Mouse (Mus musculus) forebrain, embryonic 12.5 days (tissue): ENCODE results near the gene Zfp691. TPM values are rescaled to one million over a fixed set of nuclear protein-coding genes. Genes with fewer than 3 reads are reported as not detected.

Experiments used
- ATAC-seq: fragments of 200-750 bp; cut with Nextera tagmentation; 2 replicates; pipeline ENCODE4 v1.8.0; 2017; ENCODE audit warnings: moderate TSS enrichment; ENCODE audit not compliant: low FRiP score
- H3K27ac ChIP-seq: fragments of 300-500 bp; sonication (generic); 2 replicates; pipeline ENCODE4 v1.5.1; 2016; ENCODE audit warnings: mild to moderate bottlenecking
- H3K27me3 ChIP-seq: fragments of 300-500 bp; sonication (generic); 2 replicates; pipeline ENCODE4 v1.6.1; 2016; ENCODE audit warnings: mild to moderate bottlenecking
- H3K36me3 ChIP-seq: fragments of 300-500 bp; sonication (generic); replicated peaks from 2 replicates; pipeline ENCODE4 v1.6.1; 2016; ENCODE audit warnings: mild to moderate bottlenecking
- H3K4me1 ChIP-seq: fragments of 300-500 bp; sonication (generic); 2 replicates; pipeline ENCODE4 v1.6.1; 2016
- H3K4me2 ChIP-seq: fragments of 300-500 bp; sonication (generic); 2 replicates; pipeline ENCODE4 v1.6.1; 2016; ENCODE audit warnings: mild to moderate bottlenecking, moderate library complexity
- H3K4me3 ChIP-seq: fragments of 300-500 bp; sonication (generic); replicated peaks from 2 replicates; pipeline ENCODE4 v1.5.1; 2016; ENCODE audit warnings: mild to moderate bottlenecking
- H3K9ac ChIP-seq: fragments of 300-500 bp; sonication (generic); 2 replicates; pipeline ENCODE4 v1.6.1; 2016; ENCODE audit warnings: mild to moderate bottlenecking
- H3K9me3 ChIP-seq: fragments of 300-500 bp; sonication (generic); 2 replicates; pipeline ENCODE4 v1.6.1; 2016
- WGBS: fragments of 180-500 bp; shearing (Covaris S2); methylation state at CpG from one replicate; pipeline ENCODE4 v1.1.7; 2016; 5-methylcytosine and 5-hydroxymethylcytosine counted together
- polyA plus RNA-seq: library from polyadenylated mRNA; unstranded; fragments of >200 nt; fragmentation: Nextera tagmentation; extraction: Ambion mirVana; gene quantifications from 2 replicates; pipeline ENCODE4 v1.2.1, GENCODE M21; 2016

The Zfp691 gene
- polyA plus RNA-seq, 1 experiment from 2014 or later, result 7.8 TPM

DNA sequence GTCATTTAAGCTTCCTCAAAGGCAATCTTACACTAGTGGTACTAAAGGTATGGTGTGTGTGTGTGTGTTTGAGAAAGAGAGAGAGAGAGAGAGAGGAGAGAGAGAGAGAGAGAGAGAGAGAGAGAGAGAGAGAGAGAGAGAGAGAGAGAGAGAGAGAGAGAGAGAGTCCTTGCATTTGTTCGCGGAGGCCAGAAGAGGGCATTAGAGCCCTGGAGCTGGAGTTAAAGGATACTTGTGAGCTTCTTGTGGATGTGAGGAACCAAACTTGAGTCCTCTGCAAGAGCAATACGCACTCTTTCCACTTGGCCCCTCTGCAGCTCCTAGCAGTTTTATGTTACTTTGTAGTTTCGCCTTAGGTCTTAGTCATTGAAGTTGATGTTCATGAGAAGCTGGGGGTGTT is 11.0 kb downstream of the Zfp691 start:
- Histone ChIP-seq H3K27me3 (no peaks in the 10 kb centered on the region), H3K9me3 (no peaks in the 10 kb centered on the region), H3K36me3 (no peaks in the 10 kb centered on the region), H3K4me1 (no peaks in the 10 kb centered on the region), H3K9ac (no peak overlapping the region), H3K4me3 (no peak overlapping the region), H3K4me2 (no peak overlapping the region), H3K27ac (no peak overlapping the region)
- WGBS, result 75% methylated on average over 4 of the region's 4 CpGs
- no peak for ATAC-seq

DNA sequence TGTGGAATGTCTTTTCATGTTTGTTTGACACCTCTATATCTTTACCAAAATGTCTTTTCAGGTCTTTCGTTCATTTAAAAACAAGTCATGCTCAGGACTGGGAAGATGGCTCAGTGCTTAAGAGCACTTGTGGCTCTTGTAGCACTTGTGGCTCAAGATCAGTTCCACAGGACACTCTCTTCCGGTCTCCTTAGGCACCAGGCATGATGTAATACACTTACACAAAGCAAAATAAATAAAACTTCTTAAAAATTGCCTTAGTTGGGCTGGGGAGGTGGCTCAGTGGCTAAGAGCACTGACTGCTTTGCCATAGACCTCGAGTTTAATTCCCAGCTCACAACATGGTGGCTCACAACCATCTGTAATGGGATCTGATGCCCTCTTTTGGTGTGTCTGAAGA is 12.6 kb downstream of the Zfp691 start:
- Histone ChIP-seq H3K9me3 (no peaks in the 10 kb centered on the region), H3K36me3 (no peaks in the 10 kb centered on the region), H3K27ac (no peak overlapping the region), H3K27me3 (no peaks in the 10 kb centered on the region), H3K4me3 (no peak overlapping the region), H3K4me2 (no peak overlapping the region), H3K9ac (no peak overlapping the region), H3K4me1 (no peaks in the 10 kb centered on the region)
- no peak for ATAC-seq
- 80% methylated on average over 3 of the region's 3 CpGs for WGBS

DNA sequence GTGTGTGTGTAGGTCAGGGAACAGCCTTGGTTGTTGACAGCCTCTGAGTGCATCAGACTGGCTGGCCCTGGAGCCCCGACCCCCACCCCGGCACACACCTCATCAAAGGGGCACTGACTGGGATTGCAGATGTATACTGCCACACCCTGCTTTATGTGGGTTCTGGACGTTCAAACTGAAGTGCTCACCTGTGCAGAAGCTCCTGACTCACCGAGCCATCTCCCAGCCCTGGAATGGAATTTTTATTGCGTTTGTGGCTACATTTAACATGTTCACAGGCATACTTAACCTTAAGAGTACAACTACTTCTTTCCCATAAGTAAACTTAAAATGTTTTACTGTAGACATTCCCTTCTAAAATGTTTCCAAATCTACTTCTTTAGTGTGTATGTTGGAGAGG is 16.1 kb downstream of the Zfp691 start:
- no peak for ATAC-seq
- 89% methylated on average over 5 of the region's 5 CpGs for WGBS
- Histone ChIP-seq H3K9ac (no peak overlapping the region), H3K9me3 (no peaks in the 10 kb centered on the region), H3K36me3 (no peaks in the 10 kb centered on the region), H3K4me1 (no peaks in the 10 kb centered on the region), H3K4me2 (no peak overlapping the region), H3K27me3 (no peaks in the 10 kb centered on the region), H3K27ac (no peak overlapping the region), H3K4me3 (no peak overlapping the region)

DNA sequence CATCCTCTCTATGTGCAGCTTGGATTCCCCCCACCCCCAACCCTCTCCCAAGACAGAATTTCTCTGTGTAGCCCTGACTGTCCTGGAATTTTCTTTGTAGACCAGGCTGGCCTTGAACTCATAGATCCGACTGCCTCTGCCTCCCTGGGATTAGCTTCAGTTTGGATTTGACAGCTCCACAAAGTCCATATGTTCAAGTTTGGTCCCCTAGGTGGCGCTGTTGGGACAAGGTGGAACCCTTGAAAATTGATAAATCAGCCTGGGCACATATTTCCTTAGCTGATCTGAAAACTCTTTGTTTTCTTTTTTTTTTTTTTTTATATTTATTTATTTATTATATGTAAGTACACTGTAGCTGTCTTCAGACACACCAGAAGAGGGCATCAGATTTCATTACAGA is 16.8 kb downstream of the Zfp691 start:
- no peak overlapping the region for H3K27ac ChIP-seq
- H3K36me3 ChIP-seq, result no peaks in the 10 kb centered on the region
- ATAC-seq, result no peak
- no peaks in the 10 kb centered on the region for H3K9me3 ChIP-seq
- no peaks in the 10 kb centered on the region for H3K4me1 ChIP-seq
- H3K9ac ChIP-seq, result no peak overlapping the region
- H3K27me3 ChIP-seq, result no peaks in the 10 kb centered on the region
- no peak overlapping the region for H3K4me2 ChIP-seq
- WGBS, result 36% methylated on average over 2 of the region's 2 CpGs
- no peak overlapping the region for H3K4me3 ChIP-seq

DNA sequence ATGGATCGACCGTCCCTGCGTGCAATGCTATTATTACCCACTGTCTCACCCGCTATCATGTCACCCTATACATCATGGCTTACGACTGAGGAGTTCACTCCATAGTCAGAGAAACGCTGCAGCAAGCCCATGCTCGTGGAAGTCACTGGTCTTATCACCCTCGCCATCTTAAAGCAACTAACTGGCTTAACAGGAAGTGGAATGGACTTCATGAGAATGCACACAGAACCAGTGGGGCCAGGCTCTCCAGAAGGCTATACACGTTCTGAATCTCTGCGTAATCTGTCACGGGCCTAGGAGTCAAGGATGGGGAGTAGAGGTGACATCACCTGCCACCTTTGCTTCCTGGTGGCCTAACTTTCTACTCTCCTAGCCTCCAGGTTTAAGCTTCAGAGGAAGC is 25.3 kb downstream of the Zfp691 start:
- no peak for ATAC-seq
- H3K4me1 ChIP-seq, result 0 out of 2 replicates have a peak, but pooled peaks cover 6% of the 10 kb centered on the region
- WGBS, result 88% methylated on average over 11 of the region's 11 CpGs
- H3K4me2 ChIP-seq, result no peak overlapping the region
- no peaks in the 10 kb centered on the region for H3K27me3 ChIP-seq
- no peak overlapping the region for H3K9ac ChIP-seq
- H3K4me3 ChIP-seq, result no peak overlapping the region
- no peaks in the 10 kb centered on the region for H3K36me3 ChIP-seq
- no peaks in the 10 kb centered on the region for H3K9me3 ChIP-seq
- H3K27ac ChIP-seq, result no peak overlapping the region

DNA sequence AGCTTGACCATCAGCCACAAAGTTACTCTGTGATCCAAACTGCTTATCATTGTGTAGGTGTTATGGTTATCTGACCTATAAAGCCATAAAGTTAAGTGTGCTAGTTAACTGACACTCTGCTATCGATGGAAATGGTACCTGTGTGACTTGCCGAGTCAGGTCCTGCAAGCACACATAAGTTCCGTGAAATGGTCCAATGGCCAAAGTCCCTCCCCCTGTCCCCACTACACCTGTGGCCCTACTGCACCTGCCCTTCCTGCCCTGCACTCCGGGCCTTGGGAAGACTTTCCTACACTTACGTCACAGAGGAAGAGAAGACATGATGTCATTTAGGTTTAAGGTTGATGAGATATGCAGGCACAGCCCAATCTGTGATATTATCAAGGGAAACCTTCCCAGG is 26.6 kb downstream of the Zfp691 start:
- ATAC-seq, result no peak
- WGBS, result 93% methylated on average over 5 of the region's 5 CpGs
- H3K4me1 ChIP-seq, result 0 out of 2 replicates have a peak, but pooled peaks cover 6% of the 10 kb centered on the region
- no peak overlapping the region for H3K9ac ChIP-seq
- H3K9me3 ChIP-seq, result no peaks in the 10 kb centered on the region
- no peak overlapping the region for H3K27ac ChIP-seq
- H3K27me3 ChIP-seq, result no peaks in the 10 kb centered on the region
- no peak overlapping the region for H3K4me2 ChIP-seq
- H3K4me3 ChIP-seq, result no peak overlapping the region
- no peaks in the 10 kb centered on the region for H3K36me3 ChIP-seq

DNA sequence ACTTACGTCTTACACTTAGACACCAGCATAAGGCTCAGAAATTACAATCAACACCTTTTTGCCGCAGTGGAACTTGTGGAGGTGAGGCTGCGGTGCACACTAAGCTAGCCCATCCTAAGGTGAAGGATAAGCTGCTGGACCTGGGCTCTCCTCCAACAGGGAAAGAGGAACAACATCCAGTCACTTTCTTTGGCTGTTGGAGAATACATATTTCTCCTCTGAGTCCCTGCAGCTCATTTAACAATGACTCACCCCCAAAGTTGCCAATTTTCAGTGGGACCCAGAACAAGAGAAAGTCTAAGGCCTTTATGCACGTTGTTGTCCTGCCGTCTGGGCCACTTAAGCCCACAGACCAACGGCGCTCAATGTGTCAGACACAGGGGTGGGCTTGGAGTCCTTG is 27.2 kb downstream of the Zfp691 start:
- Histone ChIP-seq H3K4me3 (no peak overlapping the region), H3K4me2 (no peak overlapping the region), H3K36me3 (no peaks in the 10 kb centered on the region), H3K4me1 (0 out of 2 replicates have a peak, but pooled peaks cover 6% of the 10 kb centered on the region), H3K9me3 (no peaks in the 10 kb centered on the region), H3K9ac (no peak overlapping the region), H3K27me3 (no peaks in the 10 kb centered on the region), H3K27ac (no peak overlapping the region)
- 85% methylated on average over 7 of the region's 7 CpGs for WGBS
- no peak for ATAC-seq

DNA sequence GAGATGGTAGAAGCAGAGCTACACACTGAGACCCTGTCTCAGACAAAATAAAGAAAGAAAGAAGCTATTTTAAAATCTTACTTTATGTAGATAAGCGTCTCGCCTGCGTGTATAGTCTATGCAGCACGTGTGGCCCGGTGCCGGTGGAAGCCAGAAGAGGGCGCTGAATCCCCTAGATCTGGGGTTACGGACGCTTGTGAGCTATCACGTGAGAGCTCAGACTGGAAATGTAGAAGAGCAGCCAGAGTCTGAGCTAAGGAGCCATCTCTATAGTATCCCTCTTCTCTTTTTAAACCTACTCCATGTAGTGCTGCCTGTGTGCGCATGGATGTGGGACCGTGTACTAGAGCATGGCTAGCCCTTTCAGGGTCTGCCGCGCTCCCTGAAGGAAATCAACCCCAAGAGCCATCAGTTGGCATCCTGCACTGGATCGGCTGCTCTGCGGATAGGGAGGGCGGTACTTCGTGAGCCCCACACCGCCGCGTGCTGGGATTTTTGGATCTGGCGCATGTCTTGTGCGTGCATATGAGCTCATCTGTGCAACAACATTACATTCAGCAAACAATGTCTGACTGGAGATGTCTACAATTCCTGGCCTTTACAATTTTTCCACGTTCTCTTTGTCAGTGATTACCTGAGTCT is 31.6 kb downstream of the Zfp691 start:
- Histone ChIP-seq H3K27ac (no peak overlapping the region), H3K4me3 (peak overlapping the region; percentile 21; the same call in 1 of the 2 replicates), H3K9ac (no peak overlapping the region), H3K36me3 (0 out of 2 replicates have a peak, but pooled peaks cover 2% of the 10 kb centered on the region), H3K27me3 (no peaks in the 10 kb centered on the region), H3K9me3 (no peaks in the 10 kb centered on the region), H3K4me1 (peaks cover 15% of the 10 kb centered on the region), H3K4me2 (peak overlapping the region; percentile 45)
- WGBS, result 23% methylated on average over 24 of the region's 24 CpGs
- peak; percentile 72; the same call in 1 of the 2 replicates for ATAC-seq

DNA sequence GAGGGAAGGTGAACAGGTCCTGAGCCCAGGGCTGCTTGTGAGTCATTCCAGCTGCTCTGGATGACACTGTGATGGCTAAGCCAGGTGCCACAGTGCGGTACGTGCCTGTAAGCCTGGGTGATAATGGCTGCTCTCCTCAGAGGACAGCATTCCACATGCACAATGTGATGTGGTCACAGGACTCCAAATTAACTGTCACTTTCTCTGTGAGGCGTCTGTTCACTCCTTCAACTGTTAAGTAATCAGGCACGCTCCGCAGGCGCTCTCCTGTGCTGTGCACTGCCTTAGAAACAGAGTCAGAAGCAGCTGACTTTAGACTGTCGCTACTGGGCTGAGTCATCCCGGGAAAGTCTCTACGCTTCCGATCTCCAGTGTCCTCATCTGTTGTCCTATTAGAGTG is 32.8 kb downstream of the Zfp691 start:
- Histone ChIP-seq H3K27ac (no peak overlapping the region), H3K27me3 (no peaks in the 10 kb centered on the region), H3K36me3 (peaks cover 14% of the 10 kb centered on the region), H3K9me3 (no peaks in the 10 kb centered on the region), H3K4me2 (no peak overlapping the region), H3K9ac (no peak overlapping the region), H3K4me3 (no peak overlapping the region), H3K4me1 (peaks cover 15% of the 10 kb centered on the region)
- no peak for ATAC-seq
- 70% methylated on average over 10 of the region's 10 CpGs for WGBS

DNA sequence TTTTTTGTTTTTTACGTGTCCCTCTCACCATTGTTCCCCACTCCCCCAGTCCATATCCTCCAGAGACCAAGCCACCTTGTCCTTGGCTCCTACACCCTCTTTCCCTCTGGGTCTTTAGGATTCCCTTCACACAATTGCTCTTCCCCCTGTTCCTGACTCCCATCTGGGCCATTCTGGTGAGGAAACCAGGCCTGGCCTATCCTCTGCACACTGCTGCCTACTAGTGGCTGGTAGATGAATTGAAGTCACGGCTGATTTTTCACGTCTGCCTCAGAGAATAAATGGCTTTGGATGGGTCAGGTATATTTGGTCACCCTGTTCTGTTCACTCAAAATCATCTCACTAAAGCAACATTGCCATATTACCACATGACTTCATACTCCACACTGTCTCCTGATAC is 33.9 kb downstream of the Zfp691 start:
- no peak overlapping the region for H3K27ac ChIP-seq
- H3K9me3 ChIP-seq, result no peaks in the 10 kb centered on the region
- no peak overlapping the region for H3K9ac ChIP-seq
- H3K36me3 ChIP-seq, result peaks cover 24% of the 10 kb centered on the region
- no peak for ATAC-seq
- H3K4me3 ChIP-seq, result no peak overlapping the region
- no peak overlapping the region for H3K4me2 ChIP-seq
- WGBS, result 50% methylated on average over 3 of the region's 3 CpGs
- no peaks in the 10 kb centered on the region for H3K27me3 ChIP-seq
- peaks cover 15% of the 10 kb centered on the region for H3K4me1 ChIP-seq

DNA sequence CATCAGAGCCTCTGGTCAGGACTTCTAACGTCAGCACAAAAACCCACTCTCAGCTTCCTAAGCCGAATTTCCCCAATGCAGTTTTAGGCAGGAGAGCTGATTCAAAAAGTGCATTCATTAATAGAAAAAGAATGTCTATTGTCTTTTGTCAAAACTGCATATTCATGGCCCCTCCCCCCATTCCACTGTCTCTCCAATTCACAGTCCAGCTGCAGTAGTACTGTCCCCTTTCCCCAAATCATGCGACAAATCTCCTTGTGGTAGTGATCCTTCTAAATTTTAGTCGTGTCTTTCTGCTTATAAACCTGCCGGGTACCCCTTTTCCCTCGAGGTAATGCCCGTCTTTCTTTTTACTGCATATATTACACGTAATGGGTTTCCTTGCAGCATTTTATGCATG is 35.2 kb downstream of the Zfp691 start:
- ATAC-seq, result no peak
- peaks cover 15% of the 10 kb centered on the region for H3K4me1 ChIP-seq
- H3K4me3 ChIP-seq, result no peak overlapping the region; the same call in 1 of the 2 replicates
- H3K9ac ChIP-seq, result no peak overlapping the region
- 59% methylated on average over 8 of the region's 8 CpGs for WGBS
- H3K4me2 ChIP-seq, result peak overlapping the region; percentile 45
- H3K9me3 ChIP-seq, result no peaks in the 10 kb centered on the region
- no peak overlapping the region for H3K27ac ChIP-seq
- peaks cover 38% of the 10 kb centered on the region for H3K36me3 ChIP-seq
- H3K27me3 ChIP-seq, result no peaks in the 10 kb centered on the region

DNA sequence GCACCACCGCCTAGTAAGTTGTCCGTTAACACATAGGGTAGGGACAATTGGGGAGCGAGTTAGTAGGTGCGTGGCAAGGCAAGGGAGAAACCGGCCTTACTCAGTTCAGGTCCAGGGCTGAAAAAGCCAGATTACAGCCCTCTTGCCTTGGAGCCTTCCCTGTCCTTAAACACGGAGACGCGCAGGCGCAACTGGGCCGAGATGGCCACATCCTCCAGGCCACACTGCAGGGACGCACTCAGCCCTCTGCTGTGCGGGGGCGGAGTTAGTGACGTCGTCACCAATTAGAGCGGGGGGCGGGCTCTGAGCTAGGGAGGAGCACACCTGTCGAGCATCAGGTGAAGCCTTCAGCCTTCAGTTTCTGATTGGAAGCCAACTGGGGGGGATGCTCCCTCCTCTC is 35.8 kb downstream of the Zfp691 start:
- H3K4me1 ChIP-seq, result peaks cover 15% of the 10 kb centered on the region
- H3K36me3 ChIP-seq, result peaks cover 44% of the 10 kb centered on the region
- peak; percentile 89 for ATAC-seq

DNA sequence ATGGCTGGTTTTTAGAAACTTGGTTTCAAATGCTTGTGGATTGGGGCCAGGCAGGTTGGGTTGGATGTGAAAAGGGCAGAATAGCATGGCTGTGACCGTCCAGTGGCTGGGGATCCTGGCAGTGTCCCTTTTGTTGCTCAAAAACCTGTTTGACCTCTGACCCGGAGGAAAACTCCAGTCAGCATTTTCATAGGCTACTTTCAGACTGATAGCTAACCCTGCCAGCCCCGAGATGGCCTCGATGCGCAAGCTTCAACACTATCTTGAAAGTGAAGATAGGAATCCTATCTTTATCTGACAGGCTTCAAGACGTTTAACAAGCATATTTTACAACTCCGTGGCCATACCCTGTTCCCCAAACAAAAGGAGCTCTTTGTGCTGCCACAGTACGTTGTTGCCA is 36.7 kb downstream of the Zfp691 start:
- H3K9ac ChIP-seq, result no peak overlapping the region
- no peaks in the 10 kb centered on the region for H3K9me3 ChIP-seq
- H3K36me3 ChIP-seq, result peaks cover 52% of the 10 kb centered on the region
- peaks cover 15% of the 10 kb centered on the region for H3K4me1 ChIP-seq
- ATAC-seq, result no peak
- 67% methylated on average over 8 of the region's 8 CpGs for WGBS
- no peak overlapping the region for H3K4me2 ChIP-seq
- H3K27me3 ChIP-seq, result no peaks in the 10 kb centered on the region
- H3K27ac ChIP-seq, result no peak overlapping the region
- H3K4me3 ChIP-seq, result no peak overlapping the region

More for the DNA sequence above, 35.8 kb downstream of the Zfp691 start:
- Histone ChIP-seq H3K9me3 (no peaks in the 10 kb centered on the region), H3K9ac (no peak overlapping the region), H3K4me2 (peak overlapping the region; percentile 45), H3K27me3 (no peaks in the 10 kb centered on the region), H3K4me3 (peak overlapping the region; percentile 22), H3K27ac (0 out of 2 replicates have a peak overlapping the region, but pooled peaks have one; percentile 31)
- 9% methylated on average over 17 of the region's 18 CpGs for WGBS
